Mouse (Mus musculus) CD8-positive naive resting alpha-beta T cell, adult 2 months (primary cell): ENCODE results near the gene Zc3hav1.

Experiments used
- DNase-seq, 2 experiments: peaks; one replicate each; pipeline ENCODE4 v3.0.0; 2022; ENCODE audit warnings: low read depth in 2 of 2, low spot score in 2 of 2

Gene Zc3hav1

GRCm38 (mm10) chr6:38298246-38298635, 56.2 kb downstream of the Zc3hav1 start:
- no peak for DNase-seq

GRCm38 (mm10) chr6:38297580-38298245, 56.7 kb downstream of the Zc3hav1 start:
- no peak for DNase-seq

DNA sequence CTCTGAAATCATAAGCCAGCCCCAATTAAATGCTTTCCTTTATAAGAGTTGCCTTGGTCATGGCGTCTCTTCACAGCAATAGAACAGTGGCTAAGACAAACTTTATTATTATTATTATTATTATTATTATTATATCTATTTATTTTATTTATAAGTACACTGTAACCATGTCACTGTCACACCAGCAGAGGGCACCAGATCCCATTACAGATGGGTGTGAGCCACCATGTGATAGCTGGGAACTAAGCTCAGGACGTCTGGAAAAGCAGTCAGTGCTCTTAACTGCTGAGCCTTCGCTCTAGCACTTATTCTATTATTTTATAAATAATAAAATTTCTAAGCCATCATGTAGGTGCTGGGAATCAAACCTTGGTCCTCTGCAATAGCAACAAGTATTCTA, 60.7 kb downstream of the Zc3hav1 start:
- no peak for DNase-seq

DNA sequence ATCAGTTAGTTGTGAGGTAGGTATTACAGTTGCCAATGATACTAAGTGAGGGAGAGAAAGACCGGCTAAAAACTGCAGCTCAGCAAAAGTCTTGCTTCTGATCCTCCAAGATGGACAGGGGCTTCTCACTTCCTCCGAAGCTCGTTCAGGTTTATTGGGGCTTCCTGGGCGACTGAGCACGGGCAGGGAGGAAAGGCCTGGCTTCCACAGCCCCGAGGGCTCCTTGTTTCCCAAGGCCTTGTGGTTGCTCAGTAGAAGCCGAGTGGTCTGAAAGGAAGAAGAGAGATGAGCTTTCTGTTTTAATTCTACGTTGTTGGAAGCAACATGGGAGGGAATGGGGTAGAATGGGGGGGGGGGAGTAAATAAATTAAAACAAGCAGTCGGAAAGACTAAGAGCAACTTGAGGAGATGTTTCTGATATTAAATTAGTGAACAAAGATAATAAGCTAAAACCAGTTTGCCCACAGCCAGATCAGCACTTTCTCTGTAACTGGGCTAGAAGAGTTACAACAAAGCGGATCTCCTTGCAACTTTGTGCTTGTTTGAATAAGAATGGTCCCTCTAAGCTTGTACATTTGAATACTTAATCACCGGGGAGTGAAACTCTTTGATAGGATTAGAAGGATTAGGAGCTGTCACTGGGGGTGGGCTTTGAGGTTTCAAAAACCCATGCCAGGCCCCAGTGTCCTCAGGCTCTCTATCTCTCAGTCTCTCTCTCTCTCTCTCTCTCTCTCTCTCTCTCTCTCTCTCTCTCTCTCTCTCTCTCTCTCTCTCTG, 61.3 kb downstream of the Zc3hav1 start:
- DNase-seq = no peak

GRCm38 (mm10) chr6:38284422-38284821, 70.0 kb downstream of the Zc3hav1 start:
- DNase-seq = no peak

DNA sequence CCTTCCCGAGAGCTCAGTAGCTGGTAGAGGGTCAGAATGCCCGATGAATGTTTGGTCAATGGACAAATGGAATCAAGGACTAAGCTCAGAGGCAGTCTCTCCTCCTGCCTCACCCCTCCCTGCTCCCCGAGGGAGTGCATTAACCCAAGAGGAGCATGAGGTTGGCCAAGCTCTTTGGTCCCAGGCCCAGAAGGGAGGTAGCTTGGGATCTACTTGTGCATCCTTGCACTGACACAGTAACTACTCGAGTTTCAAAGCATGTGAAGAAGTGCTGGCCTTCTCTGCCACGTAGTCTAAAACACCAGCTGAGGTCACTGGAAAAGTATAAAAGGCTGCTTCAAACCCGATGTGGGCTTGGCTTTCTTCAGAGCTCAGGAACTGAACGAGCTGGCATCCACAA, 89.9 kb downstream of the Zc3hav1 start:
- no peak for DNase-seq

DNA sequence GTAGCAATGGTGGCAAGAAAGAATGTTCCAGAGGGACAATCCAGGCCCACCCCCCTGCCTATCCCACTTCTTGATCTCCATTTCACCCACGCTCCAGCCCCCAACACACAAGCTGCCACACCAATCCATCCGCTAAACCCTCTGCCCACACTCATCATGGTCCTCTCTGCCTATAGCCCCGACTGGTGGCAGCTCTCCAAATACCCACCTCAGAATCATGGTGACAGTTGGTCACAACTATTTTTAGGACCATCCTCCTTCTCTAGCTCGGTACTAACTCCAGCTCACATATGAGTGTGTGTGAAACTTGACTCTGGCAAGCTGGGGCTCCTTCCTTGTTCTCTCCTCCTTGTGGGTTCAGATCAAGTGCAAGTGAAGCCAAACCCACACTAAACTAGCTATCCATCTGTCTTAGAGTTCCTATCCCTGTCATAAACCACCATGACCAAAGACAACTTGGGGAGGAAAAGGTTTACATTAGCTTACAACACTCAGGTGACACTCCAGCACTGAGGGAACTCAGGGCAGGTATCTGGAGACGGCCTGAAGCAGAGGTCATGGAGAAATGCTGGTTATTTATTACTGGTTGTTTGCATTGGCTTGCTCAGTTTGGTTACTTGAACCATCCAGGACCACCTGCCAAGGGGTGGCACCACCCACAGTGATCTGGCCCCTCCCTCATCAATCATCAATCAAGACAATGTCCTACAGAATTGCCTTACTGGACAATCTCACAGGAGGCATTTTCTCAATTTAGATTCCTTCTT, 90.8 kb downstream of the Zc3hav1 start:
- no peak for DNase-seq

GRCm38 (mm10) chr6:38261877-38262276, 92.5 kb downstream of the Zc3hav1 start:
- no peak for DNase-seq

DNA sequence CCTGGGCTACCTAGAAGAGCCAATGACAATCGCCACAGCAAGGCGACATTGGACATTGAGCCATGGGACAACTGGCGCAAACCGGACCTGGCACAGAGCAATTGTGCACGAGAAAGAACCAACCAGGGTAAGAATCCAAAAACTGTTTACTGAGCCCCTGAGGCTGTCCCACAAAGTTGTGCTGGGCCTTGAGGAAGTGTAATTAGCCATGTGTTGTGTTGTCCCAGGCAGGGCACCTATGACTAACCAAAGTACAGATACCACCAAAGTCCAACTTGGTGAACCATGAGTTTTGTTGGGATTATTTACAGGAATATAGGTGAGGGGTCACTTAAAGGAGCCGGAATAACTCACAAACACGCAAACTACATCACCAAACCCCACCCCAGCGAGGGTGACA, 96.9 kb downstream of the Zc3hav1 start:
- no peak for DNase-seq

- no peak for DNase-seq
Measured at GRCm38 (mm10) chr6:38256793-38257192, 97.6 kb downstream of the Zc3hav1 start.

DNA sequence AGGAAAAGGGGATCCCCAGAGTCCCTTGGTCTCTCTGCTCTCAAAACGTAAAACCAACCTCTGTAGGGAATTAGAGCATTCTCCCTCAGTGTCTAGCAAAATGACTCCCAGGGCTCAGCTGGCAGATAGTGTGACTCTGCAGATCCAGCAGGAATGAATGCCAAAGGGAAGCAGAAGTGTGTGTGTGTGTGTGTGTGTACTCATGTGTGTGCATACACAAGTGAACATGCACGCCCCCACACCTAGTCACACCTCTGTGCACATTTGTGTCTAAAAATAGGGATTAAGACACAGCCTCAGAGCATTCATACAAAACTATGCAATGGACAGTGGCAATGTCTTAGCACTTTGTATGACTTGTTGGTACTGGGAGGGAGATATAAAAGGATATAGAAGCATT, 98.6 kb downstream of the Zc3hav1 start:
- no peak for DNase-seq
